15 mouse cellular contexts compared by ENCODE assay signal in genomic region chr11:108997816-108998215, GRCm38 (mm10).
DNase-seq lines count a peak whose midpoint lies in the region; ATAC-seq and TF ChIP-seq lines count a peak whose summit lies in the region.
"Had no signal": no experiment of that assay in that cellular context is flagged by ENCODE, and none has a peak within 500 bp of the region (broad histone marks: within the 10 kb centered on the region; RNA-seq: fewer than 3 reads in every experiment).

No protein-coding gene starts in this region.

- no peak overlapping the region for H3K4me3 ChIP-seq in kidney, embryonic 16.5 days (ENCODE audit: low read length)
- no peak overlapping the region for H3K4me3 ChIP-seq in intestine, postnatal 0 days (ENCODE audit: low read depth, low read length)
- H3K4me3 ChIP-seq: embryonic facial prominence, embryonic 12.5 days; hindbrain, embryonic 10.5 days; intestine, embryonic 15.5 days; megakaryocyte, embryonic 14.5 days had no signal

- H3K9me3 ChIP-seq in kidney, embryonic 16.5 days (ENCODE audit: low read length), result peaks cover 20% of the 10 kb centered on the region
- peaks cover 15% of the 10 kb centered on the region for H3K9me3 ChIP-seq in intestine, postnatal 0 days (ENCODE audit: control insufficient read depth)

- no peak overlapping the region for H3K4me2 ChIP-seq in kidney, embryonic 16.5 days (replicated peaks; ENCODE audit: low read depth, low read length)
- H3K4me2 ChIP-seq in intestine, postnatal 0 days (replicated peaks; ENCODE audit: low read depth), result no peak overlapping the region
- H3K4me2 ChIP-seq: embryonic facial prominence, embryonic 12.5 days; intestine, embryonic 15.5 days; liver, embryonic 11.5 days had no signal

- no peaks in the 10 kb centered on the region for H3K36me3 ChIP-seq in kidney, embryonic 16.5 days (ENCODE audit: insufficient read depth, low read length)
- H3K36me3 ChIP-seq in intestine, postnatal 0 days (ENCODE audit: control insufficient read depth, insufficient read depth), result no peaks in the 10 kb centered on the region
- H3K36me3 ChIP-seq: embryonic facial prominence, embryonic 12.5 days; intestine, embryonic 15.5 days had no signal

- no peak for ATAC-seq in kidney, embryonic 16.5 days (ENCODE audit: low FRiP score, low TSS enrichment)
- no peak for ATAC-seq in intestine, postnatal 0 days
- ATAC-seq: intestine, embryonic 15.5 days had no signal

- no peak for TF ChIP-seq CTCF in intestine, postnatal 0 days (IDR thresholded peaks at IDR 0.05; ENCODE audit: low read depth)

- intact Hi-C loops in heart, postnatal 14 days (cut with DNase I), result no loop called here

- no peaks in the 10 kb centered on the region for H3K27me3 ChIP-seq in kidney, embryonic 16.5 days (ENCODE audit: insufficient read depth, low read length)
- H3K27me3 ChIP-seq in intestine, postnatal 0 days (replicated peaks; ENCODE audit: control insufficient read depth, insufficient read depth, low read length), result no peaks in the 10 kb centered on the region
- H3K27me3 ChIP-seq: embryonic facial prominence, embryonic 12.5 days; intestine, embryonic 15.5 days; megakaryocyte, embryonic 14.5 days had no signal

- H3K27ac ChIP-seq in kidney, embryonic 16.5 days (ENCODE audit: low read length), result no peak overlapping the region
- H3K27ac ChIP-seq in intestine, postnatal 0 days (ENCODE audit: low read depth, low read length), result no peak overlapping the region
- H3K27ac ChIP-seq: embryonic facial prominence, embryonic 12.5 days; hindbrain, embryonic 10.5 days; intestine, embryonic 15.5 days had no signal

- 83% methylated on average over 3 of the region's 3 CpGs for WGBS in kidney, embryonic 16.5 days
- WGBS in intestine, postnatal 0 days, result 84% methylated on average over 3 of the region's 3 CpGs

- H3K9ac ChIP-seq in kidney, embryonic 16.5 days (replicated peaks; ENCODE audit: low read length), result no peak overlapping the region
- H3K9ac ChIP-seq in intestine, postnatal 0 days (ENCODE audit: low read depth, low read length), result no peak overlapping the region
- H3K9ac ChIP-seq: embryonic facial prominence, embryonic 12.5 days; intestine, embryonic 15.5 days had no signal

- peak; percentile 28 for DNase-seq in kidney, adult 11 months
- peak; percentile 64 to 75 for DNase-seq in heart, postnatal 14 days
- DNase-seq in kidney, postnatal 36 days, result peak; percentile 38 to 44
- peak; percentile 40 for DNase-seq in ovary, postnatal 36 days (ENCODE audit: low spot score)
- no peak for DNase-seq in layer of hippocampus, postnatal 14 days (ENCODE audit: low spot score in 2 of 2)
- DNase-seq: cerebellum, adult 9-11 months; layer of hippocampus, postnatal 36 days; thymus, postnatal 14 days had no signal

- H3K4me1 ChIP-seq in kidney, embryonic 16.5 days (ENCODE audit: insufficient read depth, low read length), result no peaks in the 10 kb centered on the region
- H3K4me1 ChIP-seq in intestine, postnatal 0 days (replicated peaks; ENCODE audit: control insufficient read depth, insufficient read depth, low read length), result no peaks in the 10 kb centered on the region
- H3K4me1 ChIP-seq: embryonic facial prominence, embryonic 12.5 days; intestine, embryonic 15.5 days; megakaryocyte, embryonic 14.5 days had no signal

Comparison
In these comparisons a context has a peak if more than half of its experiments do, and no peak if none do; other contexts are left out.
1. DNase-seq: peak in kidney, adult 11 months (single experiment), heart, postnatal 14 days (2 of 2), kidney, postnatal 36 days (2 of 2) and ovary, postnatal 36 days (single experiment); none in layer of hippocampus, postnatal 14 days (0 of 2).